Mouse (Mus musculus) 416B (cell line): ENCODE results near the gene Olfr1116.
"Not testable (repeated sequence)": the region's sequence is repeated elsewhere in the genome, so short reads cannot be mapped to it uniquely, and the experiment has no call there.

Experiments used
- DNase-seq: peaks from one replicate; pipeline ENCODE4 v3.0.0; 2011; ENCODE audit warnings: low read depth

The Olfr1116 gene

GRCm38 (mm10) chr2:87267234-87267633 lies at the start of gene Olfr1116:
TSS of gene Olfr1116 (plus strand) at chr2:87267534.
- no peak for DNase-seq

GRCm38 (mm10) chr2:87247713-87248112 lies 19.6 kb upstream of the Olfr1116 start, which contains the start of gene Olfr1115:
TSS of gene Olfr1115 (plus strand) at chr2:87248013.
- DNase-seq = no peak

- not testable (repeated sequence) for DNase-seq
Measured at GRCm38 (mm10) chr2:87293977-87294376, 26.6 kb downstream of the Olfr1116 start.

- no peak for DNase-seq
Measured at GRCm38 (mm10) chr2:87307281-87307680, 39.9 kb downstream of the Olfr1116 start, which contains the start of gene Olfr1118. TSS of gene Olfr1118 (plus strand) at chr2:87307581.
